Mouse (Mus musculus): ENCODE data around the gene Abca2.

- TF ChIP-seq CTCF (IDR thresholded peaks at IDR 0.05; ENCODE audit: borderline replicate concordance, insufficient read depth, low read length) (peak; percentile 63; the same call in 1 of the 2 replicates), POLR2A (IDR thresholded peaks at IDR 0.05; ENCODE audit: low read depth, low read length) (no peak)
Measured at GRCm38 (mm10) chr2:25402377-25402971, 26.0 kb upstream of the Abca2 start.
